10 mouse cellular contexts compared by ENCODE assay signal in the genomic region with DNA sequence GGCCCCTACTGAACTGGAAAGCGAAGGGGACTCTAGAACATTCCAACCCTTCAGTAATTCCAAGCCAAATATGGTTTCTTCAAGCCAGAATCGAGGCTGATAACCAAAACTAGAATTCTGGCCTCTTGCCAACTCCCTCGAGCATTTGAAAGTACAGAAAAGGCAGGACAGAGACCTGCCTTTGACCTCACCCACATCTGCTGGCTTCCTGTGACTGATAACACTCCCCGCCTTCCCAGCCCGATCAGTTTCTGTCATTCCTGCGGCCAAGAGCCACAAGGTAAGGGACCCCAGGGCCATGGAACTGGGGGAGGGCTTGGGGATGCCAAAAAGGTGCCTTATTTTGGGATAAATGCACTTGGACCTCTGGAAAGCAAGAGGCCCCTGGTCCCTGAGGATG. TPM values are rescaled to one million over a fixed set of nuclear protein-coding genes. Genes with fewer than 3 reads are reported as not detected.
DNase-seq lines count a peak whose midpoint lies in the region; ATAC-seq and TF ChIP-seq lines count a peak whose summit lies in the region.
"Had no signal": no experiment of that assay in that cellular context is flagged by ENCODE, and none has a peak within 500 bp of the region (broad histone marks: within the 10 kb centered on the region; RNA-seq: fewer than 3 reads in every experiment).

No protein-coding gene starts in this region.

- no peak for TF ChIP-seq CTCF in lung, postnatal 0 days (IDR thresholded peaks at IDR 0.05)

- H3K9me3 ChIP-seq in lung, postnatal 0 days (ENCODE audit: low read length) = no peaks in the 10 kb centered on the region
- no peaks in the 10 kb centered on the region for H3K9me3 ChIP-seq in intestine, embryonic 16.5 days (ENCODE audit: control insufficient read depth, low read length)
- no peaks in the 10 kb centered on the region for H3K9me3 ChIP-seq in stomach, embryonic 15.5 days
- H3K9me3 ChIP-seq in neural tube, embryonic 15.5 days (replicated peaks) = no peaks in the 10 kb centered on the region
- H3K9me3 ChIP-seq: lung, embryonic 15.5 days had no signal

- H3K27me3 ChIP-seq in lung, postnatal 0 days (replicated peaks; ENCODE audit: insufficient read depth, low read length) = no peaks in the 10 kb centered on the region
- H3K27me3 ChIP-seq in intestine, embryonic 16.5 days (replicated peaks; ENCODE audit: control insufficient read depth, insufficient read depth, low read length) = no peaks in the 10 kb centered on the region
- H3K27me3 ChIP-seq in stomach, embryonic 15.5 days (replicated peaks) = no peaks in the 10 kb centered on the region
- no peaks in the 10 kb centered on the region for H3K27me3 ChIP-seq in neural tube, embryonic 15.5 days (replicated peaks)
- H3K27me3 ChIP-seq: lung, embryonic 15.5 days had no signal

- no peak overlapping the region for H3K4me2 ChIP-seq in lung, postnatal 0 days (replicated peaks; ENCODE audit: low read depth, low read length)
- no peak overlapping the region for H3K4me2 ChIP-seq in intestine, embryonic 16.5 days (ENCODE audit: low read depth, low read length)
- H3K4me2 ChIP-seq in stomach, embryonic 15.5 days = no peak overlapping the region
- no peak overlapping the region for H3K4me2 ChIP-seq in neural tube, embryonic 15.5 days
- H3K4me2 ChIP-seq: lung, embryonic 15.5 days had no signal

- H3K4me1 ChIP-seq in lung, postnatal 0 days (ENCODE audit: insufficient read depth, low read depth, low read length) = no peaks in the 10 kb centered on the region; the same call in 1 of the 2 replicates
- peaks cover 30% of the 10 kb centered on the region for H3K4me1 ChIP-seq in intestine, embryonic 16.5 days (ENCODE audit: control insufficient read depth, insufficient read depth, low read length)
- peaks cover 18% of the 10 kb centered on the region for H3K4me1 ChIP-seq in stomach, embryonic 15.5 days
- H3K4me1 ChIP-seq in neural tube, embryonic 15.5 days = peaks cover 27% of the 10 kb centered on the region

- no peak overlapping the region for H3K27ac ChIP-seq in lung, postnatal 0 days (ENCODE audit: low read length)
- 0 out of 2 replicates have a peak overlapping the region, but pooled peaks have one; percentile 2 for H3K27ac ChIP-seq in intestine, embryonic 16.5 days (ENCODE audit: low read length)
- H3K27ac ChIP-seq in stomach, embryonic 15.5 days = 0 out of 2 replicates have a peak overlapping the region, but pooled peaks have one; percentile 72
- no peak overlapping the region for H3K27ac ChIP-seq in neural tube, embryonic 15.5 days (replicated peaks)
- H3K27ac ChIP-seq: lung, embryonic 15.5 days had no signal

- H3K4me3 ChIP-seq in lung, postnatal 0 days (ENCODE audit: low read depth, low read length) = no peak overlapping the region
- no peak overlapping the region for H3K4me3 ChIP-seq in intestine, embryonic 16.5 days (ENCODE audit: low read length)
- no peak overlapping the region for H3K4me3 ChIP-seq in stomach, embryonic 15.5 days (replicated peaks)
- H3K4me3 ChIP-seq in neural tube, embryonic 15.5 days (replicated peaks) = no peak overlapping the region
- H3K4me3 ChIP-seq: lung, embryonic 15.5 days had no signal

- no peak for ATAC-seq in lung, postnatal 0 days
- peak; percentile 34; the same call in 1 of the 2 replicates for ATAC-seq in intestine, embryonic 16.5 days
- ATAC-seq in stomach, embryonic 15.5 days (ENCODE audit: insufficient read depth, low FRiP score, low read depth) = peak; percentile 74; the same call in 1 of the 2 replicates
- ATAC-seq in neural tube, embryonic 15.5 days (ENCODE audit: low FRiP score) = no peak

- no peak overlapping the region for H3K9ac ChIP-seq in lung, postnatal 0 days (replicated peaks; ENCODE audit: low read depth)
- H3K9ac ChIP-seq in intestine, embryonic 16.5 days (ENCODE audit: low read depth, low read length) = no peak overlapping the region
- no peak overlapping the region for H3K9ac ChIP-seq in stomach, embryonic 15.5 days
- H3K9ac ChIP-seq in neural tube, embryonic 15.5 days (replicated peaks) = no peak overlapping the region
- H3K9ac ChIP-seq: lung, embryonic 15.5 days had no signal

- peaks cover 15% of the 10 kb centered on the region for H3K36me3 ChIP-seq in lung, postnatal 0 days (ENCODE audit: insufficient read depth, low read length)
- H3K36me3 ChIP-seq in intestine, embryonic 16.5 days (ENCODE audit: control insufficient read depth, insufficient read depth, low read length) = no peaks in the 10 kb centered on the region
- H3K36me3 ChIP-seq in stomach, embryonic 15.5 days = peaks cover 25% of the 10 kb centered on the region
- peaks cover 17% of the 10 kb centered on the region for H3K36me3 ChIP-seq in neural tube, embryonic 15.5 days

- 36% methylated on average over 6 of the region's 6 CpGs for WGBS in lung, postnatal 0 days
- 34% methylated on average over 6 of the region's 6 CpGs for WGBS in intestine, embryonic 16.5 days
- 30% methylated on average over 6 of the region's 6 CpGs for WGBS in stomach, embryonic 15.5 days
- 59% methylated on average over 6 of the region's 6 CpGs for WGBS in neural tube, embryonic 15.5 days

- DNase-seq in adrenal gland, adult (ENCODE audit: inconsistent age in 2 of 2, low spot score in 1 of 2) = peak; percentile 35 to 70
- no peak for DNase-seq in adrenal gland, adult 8-10 months
- DNase-seq in lung, postnatal 0 days (ENCODE audit: low spot score) = peak; percentile 19
- DNase-seq in lung, postnatal 4 days = no peak
- no peak for DNase-seq in embryo, embryonic 9.5 days (ENCODE audit: extremely low spot score)
- DNase-seq: right cerebral cortex, postnatal 14 days had no signal

- TF ChIP-seq EP300 in lung, postnatal 0 days (IDR thresholded peaks at IDR 0.05) = no peak

RNA-seq across cellular contexts. Expression of a gene that starts 2.7 kb away (rescaled TPM):
- total RNA-seq in adrenal gland, adult 8-10 months (2022) = under 1 TPM; 0.09 to 0.56 (median 0.35) TPM
- polyA plus RNA-seq in lung, postnatal 0 days (2015; fragmentation: Nextera tagmentation; extraction: Ambion mirVana) = 1.9 and 2.9 TPM in 2 replicates
- polyA plus RNA-seq in intestine, embryonic 16.5 days (2015; fragmentation: Nextera tagmentation; extraction: Ambion mirVana) = 0.34 and 0.67 TPM in 2 replicates
- 0.76 and 0.94 TPM in 2 replicates for polyA plus RNA-seq in stomach, embryonic 15.5 days (2015; fragmentation: Nextera tagmentation; extraction: Ambion mirVana)
- polyA plus RNA-seq in neural tube, embryonic 15.5 days (2015; fragmentation: Nextera tagmentation; extraction: Ambion mirVana) = 3.2 and 3.8 TPM in 2 replicates

RNA-seq across cellular contexts. Expression of a gene that starts 36.8 kb away (rescaled TPM):
- total RNA-seq in adrenal gland, adult 8-10 months (2022) = 10 to 100 TPM; 14.9 to 30.8 (median 22.0) TPM
- polyA plus RNA-seq in lung, postnatal 0 days (2015; fragmentation: Nextera tagmentation; extraction: Ambion mirVana) = 3.1 and 4.5 TPM in 2 replicates
- 2.4 and 3.4 TPM in 2 replicates for polyA plus RNA-seq in intestine, embryonic 16.5 days (2015; fragmentation: Nextera tagmentation; extraction: Ambion mirVana)
- 3.9 and 5.3 TPM in 2 replicates for polyA plus RNA-seq in stomach, embryonic 15.5 days (2015; fragmentation: Nextera tagmentation; extraction: Ambion mirVana)
- 6.7 and 7.0 TPM in 2 replicates for polyA plus RNA-seq in neural tube, embryonic 15.5 days (2015; fragmentation: Nextera tagmentation; extraction: Ambion mirVana)

RNA-seq across cellular contexts. Expression of a gene that starts 50.5 kb away (rescaled TPM):
- 1 to 10 TPM; 6.0 to 8.1 (median 7.0) TPM for total RNA-seq in adrenal gland, adult 8-10 months (2022)
- 1.1 and 1.3 TPM in 2 replicates for polyA plus RNA-seq in lung, postnatal 0 days (2015; fragmentation: Nextera tagmentation; extraction: Ambion mirVana)
- polyA plus RNA-seq in intestine, embryonic 16.5 days (2015; fragmentation: Nextera tagmentation; extraction: Ambion mirVana) = 2.5 and 3.2 TPM in 2 replicates
- polyA plus RNA-seq in stomach, embryonic 15.5 days (2015; fragmentation: Nextera tagmentation; extraction: Ambion mirVana) = 1.6 and 1.7 TPM in 2 replicates
- 1.4 and 1.6 TPM in 2 replicates for polyA plus RNA-seq in neural tube, embryonic 15.5 days (2015; fragmentation: Nextera tagmentation; extraction: Ambion mirVana)

Comparison
In these comparisons a context has a peak if more than half of its experiments do, and no peak if none do; other contexts are left out.
1. DNase-seq: peak in adrenal gland, adult (2 of 2) and lung, postnatal 0 days (single experiment); none in adrenal gland, adult 8-10 months (single experiment), lung, postnatal 4 days (0 of 2) and embryo, embryonic 9.5 days (single experiment).
2. ATAC-seq: peak in intestine, embryonic 16.5 days (single experiment) and stomach, embryonic 15.5 days (single experiment); none in lung, postnatal 0 days (single experiment) and neural tube, embryonic 15.5 days (single experiment).
3. H3K27ac ChIP-seq: peak in intestine, embryonic 16.5 days (single experiment) and stomach, embryonic 15.5 days (single experiment); none in lung, postnatal 0 days (single experiment) and neural tube, embryonic 15.5 days (single experiment).